Mouse (Mus musculus): ENCODE data around the gene Ifitm6. TPM values are rescaled to one million over a fixed set of nuclear protein-coding genes. Genes with fewer than 3 reads are reported as not detected.

Ifitm6 gene
- total and polyA plus RNA-seq, 2 experiments from 2014 or later: 0.83 to 0.99 TPM

DNA sequence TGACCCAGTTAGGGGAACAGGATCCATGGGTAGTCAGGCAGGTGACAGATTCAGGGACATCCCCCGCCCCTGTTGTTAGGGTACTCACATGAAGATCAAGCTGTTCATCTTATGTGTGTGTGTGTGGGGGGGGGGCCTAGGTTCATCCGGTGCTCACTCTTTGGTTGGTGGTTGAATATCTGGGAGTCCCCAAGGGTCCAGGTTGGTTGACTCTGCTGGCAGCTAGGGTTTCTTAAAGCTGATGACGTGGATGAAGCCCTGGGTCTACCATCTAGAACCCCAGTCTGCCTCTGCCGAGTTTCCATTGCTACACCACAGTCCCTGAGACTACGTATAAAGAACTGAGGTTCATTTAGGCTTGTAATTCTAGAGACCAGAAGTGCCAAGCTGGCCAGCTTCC, 1.3 kb upstream of the Ifitm6 start:
- ATAC-seq (ENCODE audit: low FRiP score) (no peak), DNase-seq (ENCODE audit: low spot score) (no peak)
- TF ChIP-seq CTCF (IDR thresholded peaks at IDR 0.05): no peak
- no peaks in the 10 kb centered on the region for H3K9me3 ChIP-seq (ENCODE audit: low read length)
- no peak overlapping the region for H3K4me3 ChIP-seq (ENCODE audit: low read depth, low read length)
- no peak overlapping the region for H3K9ac ChIP-seq (replicated peaks; ENCODE audit: low read length, poor library complexity, severe bottlenecking)
- 97% methylated on average over 5 of the region's 5 CpGs for WGBS
- H3K4me2 ChIP-seq (ENCODE audit: low read depth, low read length, poor library complexity, severe bottlenecking): no peak overlapping the region
- no peak overlapping the region for H3K27ac ChIP-seq (ENCODE audit: low read depth, low read length)
- no peaks in the 10 kb centered on the region for H3K4me1 ChIP-seq (ENCODE audit: insufficient read depth, low read length)
- H3K36me3 ChIP-seq (ENCODE audit: insufficient read depth, low read length): no peaks in the 10 kb centered on the region
- no peaks in the 10 kb centered on the region for H3K27me3 ChIP-seq (ENCODE audit: insufficient read depth, low read length)

DNA sequence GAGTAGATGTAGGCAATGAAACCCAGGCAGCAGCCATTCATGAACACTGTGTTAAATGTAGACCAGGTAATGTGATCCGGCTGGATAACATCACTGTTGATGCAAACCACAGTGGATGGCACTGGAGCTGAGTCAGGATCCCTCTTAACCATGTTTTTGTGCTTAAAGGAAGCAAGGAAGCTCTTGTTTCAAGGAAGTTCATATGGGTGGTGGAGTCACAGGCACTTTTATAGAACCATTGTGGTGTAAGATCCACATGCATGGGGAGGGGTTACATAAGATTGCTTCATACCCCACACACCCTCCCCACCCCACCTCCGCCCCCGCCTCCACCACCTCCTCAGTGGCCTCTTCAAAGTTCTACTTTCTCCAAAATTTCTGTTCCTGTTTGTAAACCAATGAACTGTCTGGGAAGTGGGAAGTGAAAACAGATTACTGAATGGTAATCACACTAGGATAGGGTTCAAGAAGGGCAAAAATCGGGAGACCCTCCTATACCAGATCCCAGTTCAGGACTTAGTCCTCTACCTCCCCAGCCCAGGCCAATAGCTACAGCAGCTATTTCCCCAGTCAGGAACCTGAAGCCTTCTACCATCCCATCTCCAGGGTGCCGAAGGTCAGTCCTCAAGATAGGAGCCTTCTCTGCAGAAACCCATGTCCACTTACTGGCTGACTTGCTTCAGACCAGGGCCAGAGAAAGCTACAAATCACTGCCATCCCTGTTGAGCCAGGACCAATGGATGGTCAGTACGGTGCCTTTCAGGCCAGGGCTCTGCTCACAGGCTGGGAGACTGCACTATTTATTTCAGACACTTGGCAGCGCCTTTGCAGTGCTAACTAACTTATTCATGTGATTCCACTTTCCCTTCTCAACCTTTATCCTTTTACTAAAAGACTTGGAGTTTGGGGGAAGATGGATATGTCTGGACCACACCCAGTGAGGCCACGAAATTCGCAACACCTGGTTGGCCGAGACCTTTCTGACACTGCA, 722 bp downstream of the Ifitm6 start:
- no peak for DNase-seq (ENCODE audit: low spot score)
- H3K36me3 ChIP-seq (ENCODE audit: insufficient read depth, low read length): no peaks in the 10 kb centered on the region
- H3K9ac ChIP-seq (replicated peaks; ENCODE audit: low read length, poor library complexity, severe bottlenecking): no peak overlapping the region
- H3K4me3 ChIP-seq (ENCODE audit: low read depth, low read length): no peak overlapping the region
- no peak overlapping the region for H3K4me2 ChIP-seq (ENCODE audit: low read depth, low read length, poor library complexity, severe bottlenecking)
- WGBS: 91% methylated on average over 10 of the region's 10 CpGs
- no peaks in the 10 kb centered on the region for H3K4me1 ChIP-seq (ENCODE audit: insufficient read depth, low read length)
- H3K27ac ChIP-seq (ENCODE audit: low read depth, low read length): no peak overlapping the region
- 0 out of 2 replicates have a peak, but pooled peaks have one; percentile 6 for TF ChIP-seq CTCF (IDR thresholded peaks at IDR 0.05)
- no peaks in the 10 kb centered on the region for H3K9me3 ChIP-seq (ENCODE audit: low read length)
- no peak for ATAC-seq (ENCODE audit: low FRiP score)
- H3K27me3 ChIP-seq (ENCODE audit: insufficient read depth, low read length): no peaks in the 10 kb centered on the region

DNA sequence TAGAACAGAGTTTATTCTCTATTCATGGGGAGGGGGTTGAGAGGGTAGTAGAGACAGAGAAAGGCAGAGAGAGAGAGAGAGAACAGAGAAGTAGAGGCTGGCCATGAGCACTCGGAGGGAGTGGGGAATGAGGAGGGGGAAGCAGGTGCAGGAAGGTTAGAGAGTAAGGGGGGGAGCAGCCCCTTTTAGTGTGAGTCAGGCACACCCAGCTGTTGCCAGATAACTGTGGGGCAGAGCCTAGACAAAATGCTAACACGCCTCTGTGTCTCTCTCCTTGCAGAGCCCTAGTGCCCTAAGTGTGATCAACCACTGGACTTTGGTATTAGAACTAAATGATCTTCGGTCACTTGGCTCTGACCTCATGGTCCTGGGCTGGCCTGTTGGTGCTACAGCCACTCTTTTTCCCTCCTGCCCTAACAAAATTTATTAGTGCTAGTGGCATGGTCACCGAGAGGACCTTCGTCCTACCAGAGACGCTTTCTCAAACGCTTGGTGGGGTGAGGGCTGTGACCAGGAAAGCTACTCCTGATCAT, 6.4 kb downstream of the Ifitm6 start:
- Histone ChIP-seq H3K4me3 (ENCODE audit: low read depth, low read length) (no peak overlapping the region), H3K4me1 (ENCODE audit: insufficient read depth, low read length) (no peaks in the 10 kb centered on the region), H3K9ac (replicated peaks; ENCODE audit: low read length, poor library complexity, severe bottlenecking) (no peak overlapping the region), H3K36me3 (ENCODE audit: insufficient read depth, low read length) (no peaks in the 10 kb centered on the region), H3K9me3 (ENCODE audit: low read length) (no peaks in the 10 kb centered on the region), H3K4me2 (ENCODE audit: low read depth, low read length, poor library complexity, severe bottlenecking) (no peak overlapping the region), H3K27me3 (ENCODE audit: insufficient read depth, low read length) (0 out of 2 replicates have a peak, but pooled peaks cover 3% of the 10 kb centered on the region), H3K27ac (ENCODE audit: low read depth, low read length) (no peak overlapping the region)
- 93% methylated on average over 7 of the region's 7 CpGs for WGBS
- ATAC-seq (ENCODE audit: low FRiP score) (no peak), DNase-seq (ENCODE audit: low spot score) (no peak)
- TF ChIP-seq CTCF (IDR thresholded peaks at IDR 0.05): no peak

DNA sequence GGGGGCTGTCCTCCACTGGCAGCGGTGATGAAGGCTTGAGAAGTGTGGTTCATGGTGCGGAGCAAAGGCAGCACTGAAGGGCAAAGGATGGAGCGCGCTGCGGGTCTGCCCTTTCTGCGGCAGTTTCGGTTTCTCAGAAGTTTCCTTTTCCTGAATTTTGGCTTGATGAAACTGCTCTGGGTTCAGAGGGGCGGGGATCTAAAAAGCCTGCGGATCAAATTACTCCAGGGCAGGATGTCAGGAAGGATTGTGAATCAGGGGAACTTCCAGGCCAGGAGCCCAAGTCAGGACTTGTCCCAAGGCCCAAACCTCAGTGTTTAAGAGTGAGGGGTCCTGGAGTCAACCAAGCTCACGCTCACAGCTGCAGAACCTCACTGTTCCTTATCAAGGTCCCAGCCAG, 7.1 kb downstream of the Ifitm6 start, which contains the start of gene Ifitm3:
Ifitm3 (minus strand) TSS at position 178 of the 400 bp plus-strand sequence.
- 42% methylated on average over 10 of the region's 10 CpGs for WGBS
- no peaks in the 10 kb centered on the region for H3K9me3 ChIP-seq (ENCODE audit: low read length)
- DNase-seq (ENCODE audit: low spot score): no peak

DNA sequence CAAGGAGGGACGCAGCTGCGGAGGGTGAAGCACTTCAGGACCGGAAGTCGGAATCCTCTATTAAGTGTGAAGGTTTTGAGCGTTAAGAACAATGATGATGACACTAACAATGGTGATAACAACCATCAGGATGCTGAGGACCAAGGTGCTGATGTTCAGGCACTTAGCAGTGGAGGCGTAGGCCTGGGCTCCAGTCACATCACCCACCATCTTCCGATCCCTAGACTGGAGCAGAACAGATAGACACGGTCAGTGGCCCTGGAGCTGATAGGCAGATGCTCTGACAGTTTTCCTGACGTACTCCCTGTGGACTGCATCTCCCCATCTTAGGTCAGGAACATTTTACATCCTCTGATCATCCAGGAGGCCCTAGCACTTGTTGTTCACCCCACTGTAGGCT, 8.1 kb downstream of the Ifitm6 start:
- no peak for TF ChIP-seq CTCF (IDR thresholded peaks at IDR 0.05)
- 0 out of 2 replicates have a peak, but pooled peaks cover 3% of the 10 kb centered on the region for H3K27me3 ChIP-seq (ENCODE audit: insufficient read depth, low read length)
- no peak overlapping the region for H3K9ac ChIP-seq (replicated peaks; ENCODE audit: low read length, poor library complexity, severe bottlenecking)
- no peak overlapping the region for H3K4me3 ChIP-seq (ENCODE audit: low read depth, low read length)
- H3K36me3 ChIP-seq (ENCODE audit: insufficient read depth, low read length): no peaks in the 10 kb centered on the region
- 87% methylated on average over 9 of the region's 9 CpGs for WGBS
- ATAC-seq (ENCODE audit: low FRiP score) (no peak), DNase-seq (ENCODE audit: low spot score) (no peak)
- H3K9me3 ChIP-seq (ENCODE audit: low read length): no peaks in the 10 kb centered on the region
- H3K4me2 ChIP-seq (ENCODE audit: low read depth, low read length, poor library complexity, severe bottlenecking): no peak overlapping the region
- H3K27ac ChIP-seq (ENCODE audit: low read depth, low read length): no peak overlapping the region
- H3K4me1 ChIP-seq (ENCODE audit: insufficient read depth, low read length): no peaks in the 10 kb centered on the region

More for the DNA sequence above, 7.1 kb downstream of the Ifitm6 start, which contains the start of gene Ifitm3:
- H3K4me1 ChIP-seq (ENCODE audit: insufficient read depth, low read length): no peaks in the 10 kb centered on the region
- ATAC-seq (ENCODE audit: low FRiP score): no peak
- no peak within 1 kb of the TSS for H3K9ac ChIP-seq (replicated peaks; ENCODE audit: low read length, poor library complexity, severe bottlenecking)
- peak within 1 kb of the TSS; percentile 9; the same call in 1 of the 2 replicates for H3K4me3 ChIP-seq (ENCODE audit: low read depth, low read length)
- H3K27me3 ChIP-seq (ENCODE audit: insufficient read depth, low read length): 0 out of 2 replicates have a peak, but pooled peaks cover 3% of the 10 kb centered on the region
- no peaks in the 10 kb centered on the region for H3K36me3 ChIP-seq (ENCODE audit: insufficient read depth, low read length)
- no peak for TF ChIP-seq CTCF (IDR thresholded peaks at IDR 0.05)
- no peak within 1 kb of the TSS; the same call in 1 of the 2 replicates for H3K4me2 ChIP-seq (ENCODE audit: low read depth, low read length, poor library complexity, severe bottlenecking)
- H3K27ac ChIP-seq (ENCODE audit: low read depth, low read length): no peak within 1 kb of the TSS

Measured in midbrain, postnatal 0 days (tissue).